Mouse (Mus musculus): ENCODE measurements around the gene St3gal6.
A peak's percentile ranks its signal among the peaks of the same experiment; 100 is the strongest.

Gene St3gal6

GRCm38 (mm10) chr16:58430246-58430645 is 93.8 kb downstream of the St3gal6 start:
- DNase-seq (ENCODE audit: low read depth, low spot score), result no peak

DNA sequence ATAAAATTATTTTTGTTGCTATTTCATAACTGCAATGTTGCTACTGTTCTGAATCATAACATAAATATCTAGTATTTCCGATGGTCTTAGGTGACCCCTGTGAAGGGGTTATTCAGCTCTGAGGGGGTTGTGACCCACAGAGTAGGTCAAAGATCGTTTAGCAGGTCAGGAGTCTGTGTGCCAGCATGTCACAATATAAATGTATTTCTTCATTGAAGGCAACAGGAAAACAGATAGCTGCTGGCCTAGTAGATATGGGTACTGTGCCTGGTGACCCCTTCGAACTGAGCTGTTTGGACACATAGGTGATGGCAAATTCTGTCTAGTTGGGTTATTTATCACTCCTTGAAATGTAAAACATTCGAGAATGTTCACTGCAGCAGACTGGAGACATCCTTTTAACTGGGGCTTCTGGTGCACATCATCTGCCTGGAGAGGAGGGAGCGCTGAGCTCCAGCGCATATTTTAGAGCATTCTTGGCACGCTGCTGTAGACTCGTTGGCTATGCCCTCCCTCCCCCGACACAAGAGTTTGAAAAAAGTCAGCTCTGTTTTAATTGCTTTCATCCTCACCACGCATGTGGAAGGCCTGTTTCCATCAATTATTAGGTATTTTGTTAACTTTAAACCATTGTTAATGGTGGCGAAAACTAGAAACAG is 102.2 kb downstream of the St3gal6 start:
- peak; percentile 77 for DNase-seq (ENCODE audit: low read depth, low spot score)
